8 mouse cellular contexts compared by ENCODE assay signal in genomic region chr7:25753643-25754438, GRCm38 (mm10). TPM values are rescaled to one million over a fixed set of nuclear protein-coding genes. Genes with fewer than 3 reads are reported as not detected.
DNase-seq lines count a peak whose midpoint lies in the region; ATAC-seq lines count a peak whose summit lies in the region.

No protein-coding gene starts in this region.

- H3K36me3 ChIP-seq in heart, embryonic 12.5 days = peaks cover 28% of the 10 kb centered on the region
- H3K36me3 ChIP-seq in neural tube, embryonic 15.5 days = peaks cover 30% of the 10 kb centered on the region

- intact Hi-C loops in heart, postnatal 25 days (cut with DNase I) = loop anchor here (5.0 kb wide), 1 partner anchor 72 kb away; the partner anchor contains the start of gene B9d2

- no peak for DNase-seq in heart, adult 8-10 months (ENCODE audit: low spot score)
- DNase-seq in CD4-positive helper T cell, adult 2 months (ENCODE audit: low read depth, low spot score) = peak; percentile 12
- DNase-seq in cerebellum, adult 8-10 months = peak; percentile 22
- peak; percentile 22 for DNase-seq in heart, postnatal 25 days (ENCODE audit: low spot score)
- peak; percentile 50 for DNase-seq in liver

- H3K9ac ChIP-seq in heart, embryonic 12.5 days = peak overlapping the region; percentile 99
- peak overlapping the region; percentile 97 for H3K9ac ChIP-seq in neural tube, embryonic 15.5 days (replicated peaks)

- peaks cover 22% of the 10 kb centered on the region for H3K4me1 ChIP-seq in heart, embryonic 12.5 days (replicated peaks)
- H3K4me1 ChIP-seq in neural tube, embryonic 15.5 days = peaks cover 28% of the 10 kb centered on the region

- peak overlapping the region; percentile 79 for H3K4me3 ChIP-seq in heart, embryonic 12.5 days
- H3K4me3 ChIP-seq in neural tube, embryonic 15.5 days (replicated peaks) = peak overlapping the region; percentile 94

- no peaks in the 10 kb centered on the region for H3K27me3 ChIP-seq in heart, embryonic 12.5 days (replicated peaks)
- H3K27me3 ChIP-seq in neural tube, embryonic 15.5 days (replicated peaks) = no peaks in the 10 kb centered on the region

- peak overlapping the region; percentile 88 for H3K4me2 ChIP-seq in heart, embryonic 12.5 days
- peak overlapping the region; percentile 94 for H3K4me2 ChIP-seq in neural tube, embryonic 15.5 days

- under 1% methylated on average over 46 of the region's 46 CpGs for WGBS in heart, embryonic 12.5 days
- WGBS in neural tube, embryonic 15.5 days = 1% methylated on average over 46 of the region's 46 CpGs

- H3K9me3 ChIP-seq in heart, embryonic 12.5 days (replicated peaks) = no peaks in the 10 kb centered on the region
- no peaks in the 10 kb centered on the region for H3K9me3 ChIP-seq in neural tube, embryonic 15.5 days (replicated peaks)

- peak overlapping the region; percentile 99 for H3K27ac ChIP-seq in heart, embryonic 12.5 days (ENCODE audit: poor library complexity, severe bottlenecking)
- H3K27ac ChIP-seq in neural tube, embryonic 15.5 days (replicated peaks) = peak overlapping the region; percentile 98

- ATAC-seq in heart, embryonic 12.5 days (ENCODE audit: insufficient number of reproducible peaks, low FRiP score) = peak; percentile 9
- peak; percentile 10 for ATAC-seq in neural tube, embryonic 15.5 days (ENCODE audit: low FRiP score)
- ATAC-seq in CD4-positive, CD25-positive, alpha-beta regulatory T cell, adult 4 months = no peak

RNA-seq across cellular contexts. Expression of gene Hnrnpul1, which starts 0.7 kb away (rescaled TPM):
- polyA plus RNA-seq in heart, embryonic 12.5 days (2016; fragmentation: Nextera tagmentation; extraction: Ambion mirVana) = 57.0 and 60.9 TPM in 2 replicates
- 10 to 100 TPM; 65.8 to 82.6 (median 71.5) TPM for total RNA-seq in heart, adult 8-10 months (2022)
- total RNA-seq in heart, postnatal 25 days (2021) = 10 to 100 TPM; 77.8 TPM
- 37.3 and 43.9 TPM in 2 replicates for polyA plus RNA-seq in neural tube, embryonic 15.5 days (2015; fragmentation: Nextera tagmentation; extraction: Ambion mirVana)
- polyA plus RNA-seq in CD4-positive, CD25-positive, alpha-beta regulatory T cell, adult 4 months (2017; shearing (Covaris generic)) = 10 to 100 TPM; 40.5 to 57.0 TPM

RNA-seq across cellular contexts. Expression of gene Axl, which starts 34.7 kb away (rescaled TPM):
- 60.6 and 61.8 TPM in 2 replicates for polyA plus RNA-seq in heart, embryonic 12.5 days (2016; fragmentation: Nextera tagmentation; extraction: Ambion mirVana)
- total RNA-seq in heart, adult 8-10 months (2022) = 10 to 100 TPM; 50.2 to 70.9 (median 65.9) TPM
- total RNA-seq in heart, postnatal 25 days (2021) = 10 to 100 TPM; 78.6 to 99.4 TPM
- polyA plus RNA-seq in neural tube, embryonic 15.5 days (2015; fragmentation: Nextera tagmentation; extraction: Ambion mirVana) = 27.6 and 35.8 TPM in 2 replicates
- 10 to 100 TPM; 17.8 to 34.4 TPM for polyA plus RNA-seq in CD4-positive, CD25-positive, alpha-beta regulatory T cell, adult 4 months (2017; shearing (Covaris generic))

RNA-seq across cellular contexts. Expression of gene Ccdc97, which starts 35.0 kb away (rescaled TPM):
- 24.6 and 25.9 TPM in 2 replicates for polyA plus RNA-seq in heart, embryonic 12.5 days (2016; fragmentation: Nextera tagmentation; extraction: Ambion mirVana)
- 10 to 100 TPM; 56.7 to 62.0 (median 58.8) TPM for total RNA-seq in heart, adult 8-10 months (2022)
- 10 to 100 TPM; 50.3 to 52.7 TPM for total RNA-seq in heart, postnatal 25 days (2021)
- 30.2 and 33.2 TPM in 2 replicates for polyA plus RNA-seq in neural tube, embryonic 15.5 days (2015; fragmentation: Nextera tagmentation; extraction: Ambion mirVana)
- polyA plus RNA-seq in CD4-positive, CD25-positive, alpha-beta regulatory T cell, adult 4 months (2017; shearing (Covaris generic)) = 10 to 100 TPM; 36.5 to 68.4 TPM
